Mouse (Mus musculus): ENCODE measurements around the gene Calr. TPM values are rescaled to one million over a fixed set of nuclear protein-coding genes. Genes with fewer than 3 reads are reported as not detected.
A peak's percentile ranks its signal among the peaks of the same experiment; 100 is the strongest.

Gene Calr
- polyA plus RNA-seq, 1 experiment from 2014 or later = 764 TPM

- Histone ChIP-seq H3K4me2 (peak overlapping the region; percentile 89), H3K27ac (0 out of 2 replicates have a peak overlapping the region, but pooled peaks have one; percentile 74), H3K27me3 (peaks cover 85% of the 10 kb centered on the region), H3K9ac (replicated peaks) (peak overlapping the region; percentile 95), H3K9me3 (no peaks in the 10 kb centered on the region), H3K4me3 (replicated peaks) (peak overlapping the region; percentile 76), H3K4me1 (replicated peaks) (peaks cover 47% of the 10 kb centered on the region), H3K36me3 (peaks cover 12% of the 10 kb centered on the region)
- 39% methylated on average over 10 of the region's 10 CpGs for WGBS
- ATAC-seq (ENCODE audit: insufficient number of reproducible peaks, insufficient read depth, low FRiP score, low TSS enrichment, low read depth) = no peak
Observed at GRCm38 (mm10) chr8:84798446-84799135, 48.1 kb downstream of the Calr start.

- no peak overlapping the region for H3K27ac ChIP-seq
- ATAC-seq (ENCODE audit: insufficient number of reproducible peaks, insufficient read depth, low FRiP score, low TSS enrichment, low read depth) = no peak
- peaks cover 12% of the 10 kb centered on the region for H3K36me3 ChIP-seq
- H3K9ac ChIP-seq (replicated peaks) = no peak overlapping the region
- peaks cover 88% of the 10 kb centered on the region for H3K27me3 ChIP-seq
- H3K4me2 ChIP-seq = peak overlapping the region; percentile 89
- H3K9me3 ChIP-seq = no peaks in the 10 kb centered on the region
- 71% methylated on average over 6 of the region's 6 CpGs for WGBS
- H3K4me1 ChIP-seq (replicated peaks) = peaks cover 43% of the 10 kb centered on the region
- peak overlapping the region; percentile 76 for H3K4me3 ChIP-seq (replicated peaks)
Observed at GRCm38 (mm10) chr8:84797971-84798370, 48.8 kb downstream of the Calr start.

- peaks cover 12% of the 10 kb centered on the region for H3K36me3 ChIP-seq
- H3K9me3 ChIP-seq = no peaks in the 10 kb centered on the region
- ATAC-seq (ENCODE audit: insufficient number of reproducible peaks, insufficient read depth, low FRiP score, low TSS enrichment, low read depth) = no peak
- WGBS = 77% methylated on average over 15 of the region's 15 CpGs
- peaks cover 90% of the 10 kb centered on the region for H3K27me3 ChIP-seq
- no peak overlapping the region for H3K27ac ChIP-seq
- H3K4me2 ChIP-seq = no peak overlapping the region
- H3K4me3 ChIP-seq (replicated peaks) = 0 out of 2 replicates have a peak overlapping the region, but pooled peaks have one; percentile 1
- H3K9ac ChIP-seq (replicated peaks) = no peak overlapping the region
- H3K4me1 ChIP-seq (replicated peaks) = peaks cover 39% of the 10 kb centered on the region
Observed at GRCm38 (mm10) chr8:84797256-84797797, 49.4 kb downstream of the Calr start.

- ATAC-seq (ENCODE audit: insufficient number of reproducible peaks, insufficient read depth, low FRiP score, low TSS enrichment, low read depth) = no peak
- Histone ChIP-seq H3K4me3 (replicated peaks) (no peak overlapping the region), H3K36me3 (peaks cover 12% of the 10 kb centered on the region), H3K27me3 (peaks cover 96% of the 10 kb centered on the region), H3K4me2 (peak overlapping the region; percentile 22; the same call in 1 of the 2 replicates), H3K27ac (0 out of 2 replicates have a peak overlapping the region, but pooled peaks have one; percentile 12), H3K4me1 (replicated peaks) (peaks cover 45% of the 10 kb centered on the region), H3K9me3 (no peaks in the 10 kb centered on the region), H3K9ac (replicated peaks) (peak overlapping the region; percentile 47; the same call in 1 of the 2 replicates)
- WGBS = 53% methylated on average over 7 of the region's 7 CpGs
Observed at GRCm38 (mm10) chr8:84794486-84794885, 52.2 kb downstream of the Calr start.

- peaks cover 97% of the 10 kb centered on the region for H3K27me3 ChIP-seq
- no peak overlapping the region for H3K27ac ChIP-seq
- WGBS = 51% methylated on average over 13 of the region's 13 CpGs
- H3K36me3 ChIP-seq = peaks cover 12% of the 10 kb centered on the region
- ATAC-seq (ENCODE audit: insufficient number of reproducible peaks, insufficient read depth, low FRiP score, low TSS enrichment, low read depth) = no peak
- no peaks in the 10 kb centered on the region for H3K9me3 ChIP-seq
- H3K4me1 ChIP-seq (replicated peaks) = peaks cover 49% of the 10 kb centered on the region
- H3K4me2 ChIP-seq = peak overlapping the region; percentile 22
- H3K9ac ChIP-seq (replicated peaks) = peak overlapping the region; percentile 47
- 0 out of 2 replicates have a peak overlapping the region, but pooled peaks have one; percentile 7 for H3K4me3 ChIP-seq (replicated peaks)
Observed at GRCm38 (mm10) chr8:84793791-84794485, 52.8 kb downstream of the Calr start.

- Histone ChIP-seq H3K4me3 (replicated peaks) (no peak overlapping the region), H3K9ac (replicated peaks) (no peak overlapping the region), H3K27ac (no peak overlapping the region), H3K27me3 (peaks cover 97% of the 10 kb centered on the region), H3K36me3 (peaks cover 12% of the 10 kb centered on the region), H3K4me2 (no peak overlapping the region), H3K9me3 (no peaks in the 10 kb centered on the region), H3K4me1 (replicated peaks) (peaks cover 47% of the 10 kb centered on the region)
- 79% methylated on average over 9 of the region's 9 CpGs for WGBS
- no peak for ATAC-seq (ENCODE audit: insufficient number of reproducible peaks, insufficient read depth, low FRiP score, low TSS enrichment, low read depth)
Observed at GRCm38 (mm10) chr8:84793134-84793533, 53.6 kb downstream of the Calr start.

GRCm38 (mm10) chr8:84792429-84792947 lies 54.2 kb downstream of the Calr start:
- Histone ChIP-seq H3K4me2 (no peak overlapping the region), H3K4me1 (replicated peaks) (peaks cover 47% of the 10 kb centered on the region), H3K36me3 (peaks cover 12% of the 10 kb centered on the region), H3K4me3 (replicated peaks) (no peak overlapping the region), H3K27ac (no peak overlapping the region), H3K9ac (replicated peaks) (no peak overlapping the region), H3K27me3 (peaks cover 97% of the 10 kb centered on the region), H3K9me3 (no peaks in the 10 kb centered on the region)
- 73% methylated on average over 12 of the region's 12 CpGs for WGBS
- no peak for ATAC-seq (ENCODE audit: insufficient number of reproducible peaks, insufficient read depth, low FRiP score, low TSS enrichment, low read depth)

Small RNA genes within 50 kb of the gene (microRNA-seq; reads per million reads assigned to microRNA genes)
- gene Mir7069 = 2.8 reads per million, percentile 7 among the genes with 10 or more reads in this experiment

Other genes with a start within 250 kb of the Calr start
- 134 and 144 TPM in 2 replicates for gene Ier2, start 184.1 kb downstream of the Calr start, polyA plus RNA-seq (2016; fragmentation: Nextera tagmentation; extraction: Ambion mirVana)
- gene Trmt1, start 160.6 kb downstream of the Calr start, polyA plus RNA-seq (2016; fragmentation: Nextera tagmentation; extraction: Ambion mirVana) = 63.4 and 66.9 TPM in 2 replicates
- gene Nacc1, start 159.1 kb downstream of the Calr start, polyA plus RNA-seq (2016; fragmentation: Nextera tagmentation; extraction: Ambion mirVana) = 16.9 and 21.4 TPM in 2 replicates
- gene Lyl1, start 145.5 kb downstream of the Calr start, polyA plus RNA-seq (2016; fragmentation: Nextera tagmentation; extraction: Ambion mirVana) = 3.7 and 4.7 TPM in 2 replicates
- 9.7 and 11.8 TPM in 2 replicates for gene G430095P16Rik, start 123.9 kb downstream of the Calr start, polyA plus RNA-seq (2016; fragmentation: Nextera tagmentation; extraction: Ambion mirVana)
- gene Nfix, start 46.6 kb downstream of the Calr start, polyA plus RNA-seq (2016; fragmentation: Nextera tagmentation; extraction: Ambion mirVana) = 14.5 and 18.1 TPM in 2 replicates
- 4.1 and 5.1 TPM in 2 replicates for gene Dand5, start 24.1 kb downstream of the Calr start, polyA plus RNA-seq (2016; fragmentation: Nextera tagmentation; extraction: Ambion mirVana)
- 46.5 and 48.6 TPM in 2 replicates for gene Gadd45gip1, start 15.4 kb downstream of the Calr start, polyA plus RNA-seq (2016; fragmentation: Nextera tagmentation; extraction: Ambion mirVana)
- 104 and 109 TPM in 2 replicates for gene Rad23a, start 6.3 kb downstream of the Calr start, polyA plus RNA-seq (2016; fragmentation: Nextera tagmentation; extraction: Ambion mirVana)
- 109 and 114 TPM in 2 replicates for gene Farsa, start 10.1 kb upstream of the Calr start, polyA plus RNA-seq (2016; fragmentation: Nextera tagmentation; extraction: Ambion mirVana)
- gene Syce2, start 25.2 kb upstream of the Calr start, polyA plus RNA-seq (2016; fragmentation: Nextera tagmentation; extraction: Ambion mirVana) = 86.5 and 88.8 TPM in 2 replicates
- 42.8 and 44.9 TPM in 2 replicates for gene Gcdh, start 47.0 kb upstream of the Calr start, polyA plus RNA-seq (2016; fragmentation: Nextera tagmentation; extraction: Ambion mirVana)
- 4.3 and 5.1 TPM in 2 replicates for gene Klf1, start 55.0 kb upstream of the Calr start, polyA plus RNA-seq (2016; fragmentation: Nextera tagmentation; extraction: Ambion mirVana)
- gene Dnase2a, start 61.6 kb upstream of the Calr start, polyA plus RNA-seq (2016; fragmentation: Nextera tagmentation; extraction: Ambion mirVana) = 12.8 and 14.0 TPM in 2 replicates
- gene Mast1, start 90.4 kb upstream of the Calr start, polyA plus RNA-seq (2016; fragmentation: Nextera tagmentation; extraction: Ambion mirVana) = 0.33 and 0.60 TPM in 2 replicates
- gene Rtbdn, start 100.1 kb upstream of the Calr start, polyA plus RNA-seq (2016; fragmentation: Nextera tagmentation; extraction: Ambion mirVana) = 0.34 and 0.58 TPM in 2 replicates
- gene Gm49661, start 122.5 kb upstream of the Calr start, polyA plus RNA-seq (2016; fragmentation: Nextera tagmentation; extraction: Ambion mirVana) = not detected in 2 replicates
- 1,079 and 1,120 TPM in 2 replicates for gene Prdx2, start 122.7 kb upstream of the Calr start, polyA plus RNA-seq (2016; fragmentation: Nextera tagmentation; extraction: Ambion mirVana)
- 105 and 122 TPM in 2 replicates for gene Rnaseh2a, start 122.8 kb upstream of the Calr start, polyA plus RNA-seq (2016; fragmentation: Nextera tagmentation; extraction: Ambion mirVana)
- 7.6 and 10.5 TPM in 2 replicates for gene Junb, start 131.8 kb upstream of the Calr start, polyA plus RNA-seq (2016; fragmentation: Nextera tagmentation; extraction: Ambion mirVana)
- gene Hook2, start 143.7 kb upstream of the Calr start, polyA plus RNA-seq (2016; fragmentation: Nextera tagmentation; extraction: Ambion mirVana) = 19.3 and 19.7 TPM in 2 replicates
- not detected in 2 replicates for gene Best2, start 167.6 kb upstream of the Calr start, polyA plus RNA-seq (2016; fragmentation: Nextera tagmentation; extraction: Ambion mirVana)
- 134 TPM in 2 replicates for gene Asna1, start 178.3 kb upstream of the Calr start, polyA plus RNA-seq (2016; fragmentation: Nextera tagmentation; extraction: Ambion mirVana)
- 177 and 182 TPM in 2 replicates for gene Trir, start 179.9 kb upstream of the Calr start, polyA plus RNA-seq (2016; fragmentation: Nextera tagmentation; extraction: Ambion mirVana)
- gene Tnpo2, start 190.0 kb upstream of the Calr start, polyA plus RNA-seq (2016; fragmentation: Nextera tagmentation; extraction: Ambion mirVana) = 30.5 and 31.7 TPM in 2 replicates
- gene Fbxw9, start 213.1 kb upstream of the Calr start, polyA plus RNA-seq (2016; fragmentation: Nextera tagmentation; extraction: Ambion mirVana) = 27.4 and 29.9 TPM in 2 replicates
- 1.1 TPM in 1 of 2 replicates, not detected in the other for gene Gm5741, start 221.0 kb upstream of the Calr start, polyA plus RNA-seq (2016; fragmentation: Nextera tagmentation; extraction: Ambion mirVana)
- 71.5 and 72.3 TPM in 2 replicates for gene Dhps, start 224.8 kb upstream of the Calr start, polyA plus RNA-seq (2016; fragmentation: Nextera tagmentation; extraction: Ambion mirVana)
- 121 and 123 TPM in 2 replicates for gene Wdr83os, start 233.8 kb upstream of the Calr start, polyA plus RNA-seq (2016; fragmentation: Nextera tagmentation; extraction: Ambion mirVana)
- 49.9 and 52.2 TPM in 2 replicates for gene Wdr83, start 234.4 kb upstream of the Calr start, polyA plus RNA-seq (2016; fragmentation: Nextera tagmentation; extraction: Ambion mirVana)
- gene Man2b1, start 236.3 kb upstream of the Calr start, polyA plus RNA-seq (2016; fragmentation: Nextera tagmentation; extraction: Ambion mirVana) = 24.2 and 28.4 TPM in 2 replicates